Mouse (Mus musculus): ENCODE results near the gene Camta2. TPM values are rescaled to one million over a fixed set of nuclear protein-coding genes. Genes with fewer than 3 reads are reported as not detected.
A peak's percentile ranks its signal among the peaks of the same experiment; 100 is the strongest.

Gene Camta2
- total RNA-seq, 2 experiments from 2014 or later, result 36.2 to 37.8 TPM

- no peak for DNase-seq (ENCODE audit: low spot score in 2 of 2)
Measured at GRCm38 (mm10) chr11:70649185-70649734, 38.6 kb downstream of the Camta2 start.

- DNase-seq (ENCODE audit: low spot score in 2 of 2), result no peak
Measured at GRCm38 (mm10) chr11:70648512-70648911, 39.4 kb downstream of the Camta2 start.

DNA sequence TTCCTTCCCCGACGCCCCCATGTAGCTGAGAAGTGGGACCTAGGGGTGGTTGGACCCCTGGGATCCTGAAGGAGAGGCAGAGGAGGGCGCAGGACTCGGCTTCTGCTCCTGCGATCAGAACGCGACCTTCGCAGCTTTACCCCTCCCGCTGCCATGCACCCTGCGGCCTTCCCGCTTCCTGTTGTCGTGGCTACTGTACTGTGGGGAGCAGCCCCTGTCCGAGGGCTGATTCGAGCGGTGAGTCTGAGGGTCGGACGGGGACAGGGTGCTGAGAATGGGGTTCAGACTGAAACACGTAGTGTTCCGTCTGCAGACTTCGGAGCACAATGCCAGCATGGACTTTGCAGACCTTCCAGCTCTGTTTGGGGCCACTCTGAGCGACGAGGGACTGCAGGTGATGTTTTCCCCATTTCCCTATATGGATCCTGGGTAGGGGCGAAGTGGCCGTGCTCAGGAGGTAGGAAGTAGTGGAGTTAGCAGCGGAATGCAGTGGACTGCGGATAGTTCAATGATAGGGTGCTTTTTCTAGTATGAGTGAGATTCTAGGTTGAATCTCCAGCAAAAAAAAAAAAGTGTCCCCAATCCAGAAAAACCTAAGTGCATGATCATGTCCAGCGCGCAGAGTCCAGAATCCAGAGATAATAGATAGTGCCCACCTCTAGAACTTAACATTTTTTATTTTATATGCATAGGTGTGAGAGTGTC is 40.0 kb downstream of the Camta2 start:
- no peak for DNase-seq (ENCODE audit: low spot score in 2 of 2)

DNA sequence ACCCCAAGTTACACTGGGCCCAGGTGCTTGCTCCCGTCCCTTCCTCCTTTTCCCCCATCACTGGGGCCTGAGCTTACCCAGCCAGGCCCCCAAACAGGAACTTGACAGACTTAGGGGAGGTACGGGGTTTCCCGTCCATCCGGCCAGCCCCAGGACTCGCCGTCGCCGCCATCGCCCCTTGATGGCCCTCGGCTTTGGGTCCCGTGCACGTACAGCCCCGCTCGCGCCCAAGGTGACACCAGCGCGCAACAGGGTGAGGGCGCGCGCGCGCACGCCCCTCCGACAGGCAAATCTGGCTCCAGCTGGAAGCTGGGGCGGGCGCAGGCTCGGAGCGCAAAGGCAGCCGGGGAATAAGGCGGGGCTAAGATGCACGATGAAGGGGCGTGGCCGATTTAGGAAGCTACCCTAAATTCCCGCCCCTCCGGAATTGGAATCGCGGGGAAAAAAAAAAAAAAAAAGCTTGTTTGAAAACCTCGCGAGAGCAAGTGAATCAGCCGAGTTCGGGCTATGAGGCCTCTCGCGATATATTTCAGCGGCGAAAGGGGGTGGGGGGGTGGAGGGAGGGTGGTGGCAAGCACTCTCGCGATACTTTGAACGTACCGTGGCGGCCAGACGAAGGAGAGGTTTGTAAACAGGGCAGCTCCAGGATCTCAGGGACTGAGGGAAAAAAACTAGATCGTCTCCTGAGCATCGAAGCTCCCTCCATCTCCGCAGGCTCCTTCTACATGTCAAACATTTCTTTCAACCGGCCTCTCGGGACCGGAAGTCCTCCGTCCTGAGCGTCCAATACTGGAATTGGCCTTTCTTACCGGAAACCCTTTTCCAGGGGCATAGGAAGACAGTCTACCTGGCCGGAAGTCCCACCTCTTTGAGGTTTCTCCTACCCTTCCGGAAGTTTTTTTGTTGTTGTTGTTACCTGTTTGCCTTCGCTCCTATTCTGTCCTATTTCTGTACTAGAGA is 40.9 kb downstream of the Camta2 start, which contains the start of the genes Rnf167 and Slc25a11:
Gene Rnf167 (plus strand): TSS at position 545 of the 960 bp plus-strand sequence.
Gene Slc25a11 (minus strand): TSS at position 789 of the 960 bp plus-strand sequence.
- peak; percentile 78 to 90 for DNase-seq (ENCODE audit: low spot score in 2 of 2)

DNA sequence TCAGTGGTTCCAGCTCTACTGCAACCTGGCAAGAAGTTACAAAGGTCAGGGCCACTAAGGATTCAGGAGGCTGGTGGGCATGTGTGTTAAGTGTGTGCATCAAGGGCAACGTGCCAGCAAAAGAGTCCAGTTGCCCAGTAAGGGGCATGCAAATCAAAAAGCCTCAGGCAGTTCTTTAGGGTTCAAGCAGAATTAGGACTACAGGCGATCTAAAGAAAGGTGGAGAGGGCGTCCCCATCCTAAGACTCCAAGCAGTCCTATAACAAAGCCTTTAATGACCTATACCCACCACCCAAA is 41.7 kb downstream of the Camta2 start:
- no peak for DNase-seq (ENCODE audit: low spot score in 2 of 2)

DNA sequence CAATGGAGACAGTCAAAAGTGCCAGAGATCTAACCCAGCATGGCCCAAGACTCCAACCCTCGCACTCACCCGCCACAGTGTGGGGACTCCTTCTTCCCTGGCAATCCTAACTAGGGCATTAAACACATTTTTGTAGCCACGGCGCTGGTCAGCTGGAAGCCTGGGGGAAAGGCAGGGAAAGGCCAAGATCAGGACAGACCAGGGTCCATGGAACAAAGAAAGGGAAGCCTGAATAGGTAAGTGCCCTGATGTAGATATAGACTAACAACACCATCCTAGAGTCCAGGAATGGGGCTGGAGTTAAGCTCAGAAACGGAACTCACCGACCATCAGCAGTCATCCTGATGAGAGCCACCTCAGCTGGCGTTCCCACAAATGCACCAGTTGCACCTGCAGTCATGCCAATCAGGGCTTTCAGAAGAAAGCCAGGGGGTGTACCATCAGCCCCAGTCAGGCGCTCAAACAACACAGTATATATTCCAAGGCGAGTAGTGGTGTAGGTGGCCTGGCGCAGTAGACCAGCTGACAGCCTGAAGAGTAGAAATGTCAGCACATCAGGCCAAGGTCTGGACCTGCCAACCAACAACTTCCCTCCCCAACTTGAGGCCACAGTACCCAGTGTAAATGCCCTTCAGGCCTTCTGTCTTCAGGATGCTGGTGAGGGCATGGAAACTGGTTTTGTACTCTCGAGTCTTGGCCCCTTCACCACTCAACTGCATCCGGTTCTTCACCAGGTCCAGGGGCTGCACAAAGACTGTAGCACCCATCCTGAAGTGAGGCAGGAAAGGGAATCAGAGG is 42.2 kb downstream of the Camta2 start:
- DNase-seq (ENCODE audit: low spot score in 2 of 2), result no peak

DNA sequence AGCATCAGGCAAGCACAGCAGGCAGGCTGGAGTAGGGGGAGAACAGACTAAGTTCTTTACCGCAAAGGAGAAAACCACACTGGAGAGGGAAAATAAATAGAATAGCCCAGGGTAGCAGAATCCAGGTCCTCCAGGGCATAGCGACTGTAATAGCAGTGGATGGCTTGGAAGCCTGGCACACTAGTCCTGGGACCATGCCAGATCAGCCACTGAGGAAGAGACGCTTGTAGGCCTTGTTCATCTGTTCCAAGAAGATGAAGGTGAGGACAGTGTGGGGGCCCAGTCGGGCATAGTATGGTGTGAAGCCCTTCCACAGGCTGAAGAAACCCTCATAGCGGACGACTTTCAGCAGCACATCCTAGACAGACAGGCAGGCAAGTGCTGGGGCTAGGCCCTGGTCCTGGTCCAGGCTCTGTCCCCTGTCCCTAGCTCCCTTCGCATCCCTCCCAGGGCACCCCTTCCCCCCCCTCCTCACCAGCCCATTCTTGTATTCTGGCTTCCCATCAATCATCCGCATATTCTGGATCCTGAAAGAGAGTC is 43.3 kb downstream of the Camta2 start:
- DNase-seq (ENCODE audit: low spot score in 2 of 2), result no peak

GRCm38 (mm10) chr11:70643051-70643450 is 44.9 kb downstream of the Camta2 start:
- DNase-seq (ENCODE audit: low spot score in 2 of 2), result no peak

DNA sequence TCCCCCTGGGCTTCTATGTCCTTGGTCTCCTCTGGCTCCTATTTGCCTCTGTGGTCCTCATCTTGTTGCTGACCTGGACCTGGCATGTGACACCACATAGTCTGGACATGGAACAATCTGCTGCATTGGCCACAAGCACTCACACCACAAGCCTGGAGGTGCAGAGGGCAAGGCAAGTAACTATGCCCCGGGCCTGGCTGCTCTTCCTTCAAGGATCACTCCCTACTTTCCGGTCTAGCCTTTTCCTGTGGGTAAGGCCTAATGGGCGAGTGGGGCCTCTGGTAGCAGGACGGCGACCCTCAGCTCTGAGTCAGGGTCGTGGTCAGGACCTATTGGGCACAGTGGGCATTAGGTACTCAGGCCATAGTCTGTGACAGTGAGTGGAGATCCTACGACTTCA is 46.7 kb downstream of the Camta2 start:
- no peak for DNase-seq (ENCODE audit: low spot score in 2 of 2)

- no peak for DNase-seq (ENCODE audit: low spot score in 2 of 2)
Measured at GRCm38 (mm10) chr11:70639976-70640375, 47.9 kb downstream of the Camta2 start.

GRCm38 (mm10) chr11:70638714-70639278 is 49.1 kb downstream of the Camta2 start, which contains the start of gene Gp1ba:
Gp1ba (plus strand) TSS chr11:70639122.
- no peak for DNase-seq (ENCODE audit: low spot score in 2 of 2)

- no peak for DNase-seq (ENCODE audit: low spot score in 2 of 2)
Measured at GRCm38 (mm10) chr11:70638293-70638692, 49.6 kb downstream of the Camta2 start.

DNA sequence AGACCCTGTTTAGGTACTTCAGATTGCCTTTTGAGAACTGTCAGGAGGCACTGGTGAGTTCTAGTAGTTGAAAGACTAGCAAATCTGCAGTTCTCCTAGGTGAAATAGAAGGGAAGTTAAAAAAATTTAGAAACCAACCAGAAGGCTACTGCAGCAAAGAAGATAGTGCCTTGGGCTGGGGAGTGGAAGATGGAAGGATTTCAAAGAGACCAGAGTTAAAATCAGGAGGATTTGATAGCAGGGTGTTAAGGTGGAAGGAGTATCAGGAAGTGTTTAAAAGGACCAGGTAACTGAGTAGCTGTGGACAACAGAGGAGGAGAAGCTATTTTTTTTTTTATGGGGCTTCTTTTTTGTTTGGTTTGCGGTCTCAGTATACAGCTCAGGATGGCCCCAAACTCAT is 50.1 kb downstream of the Camta2 start:
- DNase-seq (ENCODE audit: low spot score in 2 of 2), result no peak

- DNase-seq (ENCODE audit: low spot score in 2 of 2), result no peak
Measured at GRCm38 (mm10) chr11:70635601-70636000, 52.3 kb downstream of the Camta2 start.

- no peak for DNase-seq (ENCODE audit: low spot score in 2 of 2)
Measured at GRCm38 (mm10) chr11:70630129-70630528, 57.8 kb downstream of the Camta2 start.

- DNase-seq (ENCODE audit: low spot score in 2 of 2), result no peak
Measured at GRCm38 (mm10) chr11:70629557-70629956, 58.3 kb downstream of the Camta2 start.

GRCm38 (mm10) chr11:70628431-70628830 is 59.5 kb downstream of the Camta2 start:
- DNase-seq (ENCODE audit: low spot score in 2 of 2), result no peak

GRCm38 (mm10) chr11:70626877-70627276 is 61.0 kb downstream of the Camta2 start:
- no peak for DNase-seq (ENCODE audit: low spot score in 2 of 2)

DNA sequence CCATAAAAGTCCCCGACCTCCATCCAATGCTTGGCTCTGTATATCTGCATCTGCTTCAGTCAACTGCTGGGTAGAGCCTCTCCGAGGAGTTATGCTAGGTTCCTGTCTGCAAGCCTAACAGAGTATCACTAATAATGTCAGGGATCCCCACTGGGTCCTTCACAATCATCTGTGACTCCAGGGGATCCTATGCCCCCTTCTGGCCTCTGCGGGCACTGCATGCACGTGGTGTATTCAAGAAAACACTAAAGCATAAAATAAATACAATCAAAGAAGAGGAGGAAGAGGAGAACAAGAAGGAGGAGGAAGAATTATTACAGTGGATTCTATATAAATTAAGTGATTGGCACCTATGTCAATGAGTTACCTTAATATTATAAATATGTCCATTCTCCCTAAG is 62.4 kb downstream of the Camta2 start:
- DNase-seq (ENCODE audit: low spot score in 2 of 2), result no peak

- DNase-seq (ENCODE audit: low spot score in 2 of 2), result no peak
Measured at GRCm38 (mm10) chr11:70623053-70623742, 64.7 kb downstream of the Camta2 start.
